Mouse (Mus musculus): ENCODE data around the gene Gsta3. TPM values are rescaled to one million over a fixed set of nuclear protein-coding genes. Genes with fewer than 3 reads are reported as not detected.

Gene Gsta3
- polyA plus RNA-seq, 1 experiment from 2014 or later, result 24.6 TPM

DNA sequence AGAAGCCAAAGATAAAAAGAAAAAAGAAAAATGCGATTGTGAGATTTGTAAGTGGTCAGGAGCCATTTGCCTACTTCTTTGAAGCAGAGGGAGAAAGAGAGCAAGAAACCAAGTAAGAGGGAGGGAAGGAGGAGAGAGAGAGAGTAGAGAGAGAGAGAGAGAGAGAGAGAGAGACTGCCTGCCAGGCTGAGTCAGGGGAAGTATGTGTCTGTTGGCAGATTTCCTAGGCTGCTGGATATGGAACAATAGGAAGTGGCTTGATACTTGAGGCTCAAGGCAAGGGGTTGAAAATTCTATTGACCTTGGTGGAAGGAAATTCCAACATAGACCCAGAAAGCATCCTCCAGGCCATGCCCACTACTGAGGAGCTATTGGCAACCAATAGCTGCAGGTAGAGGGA is 55.8 kb downstream of the Gsta3 start:
- WGBS, result 92% methylated on average over 1 of the region's 1 CpGs
- Histone ChIP-seq H3K27ac (no peak overlapping the region), H3K4me3 (replicated peaks; ENCODE audit: low read depth, low read length) (no peak overlapping the region), H3K27me3 (ENCODE audit: insufficient read depth, low read length) (no peaks in the 10 kb centered on the region), H3K36me3 (ENCODE audit: insufficient read depth, low read length) (no peaks in the 10 kb centered on the region), H3K9ac (ENCODE audit: low read depth, low read length) (no peak overlapping the region), H3K4me2 (ENCODE audit: low read length) (no peak overlapping the region), H3K9me3 (replicated peaks; ENCODE audit: low read length) (no peaks in the 10 kb centered on the region), H3K4me1 (replicated peaks; ENCODE audit: insufficient read depth, low read length) (no peaks in the 10 kb centered on the region)
- DNase-seq (ENCODE audit: low spot score) (no peak), ATAC-seq (replicated peaks; ENCODE audit: low FRiP score, low read depth) (no peak)
- TF ChIP-seq CTCF (IDR thresholded peaks at IDR 0.05; ENCODE audit: low read depth), result no peak

DNA sequence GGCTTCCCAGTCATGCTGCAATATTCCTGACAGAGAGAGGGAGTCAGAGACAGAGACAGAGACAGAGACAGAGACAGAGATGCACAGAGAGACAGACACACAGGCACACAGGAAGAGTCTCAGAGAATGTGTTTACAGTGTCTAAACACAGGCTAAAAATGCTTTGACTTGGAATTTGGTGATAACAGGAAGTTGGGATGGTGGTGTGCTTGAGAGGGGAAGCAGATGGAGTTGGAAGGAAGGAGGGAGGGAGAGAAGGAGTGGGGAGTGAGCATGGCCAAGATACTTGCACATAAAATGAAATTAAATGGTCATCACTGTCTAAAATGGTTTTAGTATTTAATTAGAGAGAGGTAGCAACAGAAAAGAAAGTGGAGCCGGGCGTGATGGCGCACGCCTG is 57.7 kb downstream of the Gsta3 start:
- 90% methylated on average over 4 of the region's 4 CpGs for WGBS
- Histone ChIP-seq H3K9ac (ENCODE audit: low read depth, low read length) (no peak overlapping the region), H3K27me3 (ENCODE audit: insufficient read depth, low read length) (no peaks in the 10 kb centered on the region), H3K27ac (no peak overlapping the region), H3K4me1 (replicated peaks; ENCODE audit: insufficient read depth, low read length) (no peaks in the 10 kb centered on the region), H3K36me3 (ENCODE audit: insufficient read depth, low read length) (no peaks in the 10 kb centered on the region), H3K4me3 (replicated peaks; ENCODE audit: low read depth, low read length) (no peak overlapping the region), H3K9me3 (replicated peaks; ENCODE audit: low read length) (no peaks in the 10 kb centered on the region), H3K4me2 (ENCODE audit: low read length) (no peak overlapping the region)
- TF ChIP-seq CTCF (IDR thresholded peaks at IDR 0.05; ENCODE audit: low read depth), result no peak
- DNase-seq (ENCODE audit: low spot score) (no peak), ATAC-seq (replicated peaks; ENCODE audit: low FRiP score, low read depth) (no peak)

DNA sequence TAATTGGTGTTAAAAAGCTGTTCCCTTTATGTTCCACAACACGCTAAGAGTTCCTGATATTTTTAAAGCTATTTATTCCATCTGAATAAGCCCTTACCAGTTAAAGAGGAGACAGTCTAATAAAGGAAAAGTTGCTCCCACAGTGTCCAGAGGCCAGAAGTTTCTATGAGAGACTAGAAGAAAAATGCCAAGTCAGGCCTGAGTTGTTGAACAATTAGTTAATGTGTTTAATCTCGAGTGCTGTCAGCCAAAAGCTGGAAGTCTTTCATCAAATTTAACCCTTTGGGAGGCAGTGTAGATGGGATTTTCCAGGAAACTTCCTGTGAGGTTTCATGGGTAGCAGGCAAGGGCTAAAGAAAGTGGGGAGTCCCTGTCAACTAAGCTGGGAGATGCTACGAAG is 59.4 kb downstream of the Gsta3 start:
- Histone ChIP-seq H3K9ac (ENCODE audit: low read depth, low read length) (no peak overlapping the region), H3K27me3 (ENCODE audit: insufficient read depth, low read length) (no peaks in the 10 kb centered on the region), H3K27ac (no peak overlapping the region), H3K4me2 (ENCODE audit: low read length) (no peak overlapping the region), H3K4me1 (replicated peaks; ENCODE audit: insufficient read depth, low read length) (no peaks in the 10 kb centered on the region), H3K36me3 (ENCODE audit: insufficient read depth, low read length) (no peaks in the 10 kb centered on the region), H3K9me3 (replicated peaks; ENCODE audit: low read length) (no peaks in the 10 kb centered on the region), H3K4me3 (replicated peaks; ENCODE audit: low read depth, low read length) (no peak overlapping the region)
- DNase-seq (ENCODE audit: low spot score) (no peak), ATAC-seq (replicated peaks; ENCODE audit: low FRiP score, low read depth) (no peak)
- WGBS, result 48% methylated on average over 3 of the region's 3 CpGs
- TF ChIP-seq CTCF (IDR thresholded peaks at IDR 0.05; ENCODE audit: low read depth), result no peak

DNA sequence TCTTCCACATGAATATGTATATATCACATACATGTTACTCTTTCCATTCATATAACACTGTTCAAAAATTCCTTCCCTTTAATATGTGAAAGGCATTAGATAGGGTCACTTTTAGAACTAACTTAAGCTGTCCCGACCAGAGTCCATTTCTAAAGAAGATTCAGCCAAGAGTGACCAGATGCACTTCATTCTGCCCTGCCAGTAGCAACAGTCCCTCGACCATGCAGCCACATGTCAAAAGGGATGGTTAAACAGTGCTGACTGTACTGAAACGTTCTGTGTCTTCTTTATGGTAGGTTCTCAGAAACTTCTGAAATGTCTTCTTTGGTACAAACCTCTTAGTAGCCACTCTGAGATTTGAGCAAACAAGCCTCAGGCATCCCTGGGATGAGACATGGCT is 61.3 kb downstream of the Gsta3 start:
- 71% methylated on average over 3 of the region's 3 CpGs for WGBS
- Histone ChIP-seq H3K4me2 (ENCODE audit: low read length) (no peak overlapping the region), H3K4me1 (replicated peaks; ENCODE audit: insufficient read depth, low read length) (no peaks in the 10 kb centered on the region), H3K36me3 (ENCODE audit: insufficient read depth, low read length) (no peaks in the 10 kb centered on the region), H3K9me3 (replicated peaks; ENCODE audit: low read length) (no peaks in the 10 kb centered on the region), H3K27me3 (ENCODE audit: insufficient read depth, low read length) (no peaks in the 10 kb centered on the region), H3K27ac (no peak overlapping the region), H3K9ac (ENCODE audit: low read depth, low read length) (no peak overlapping the region), H3K4me3 (replicated peaks; ENCODE audit: low read depth, low read length) (no peak overlapping the region)
- TF ChIP-seq CTCF (IDR thresholded peaks at IDR 0.05; ENCODE audit: low read depth), result no peak
- DNase-seq (ENCODE audit: low spot score) (no peak), ATAC-seq (replicated peaks; ENCODE audit: low FRiP score, low read depth) (no peak)

DNA sequence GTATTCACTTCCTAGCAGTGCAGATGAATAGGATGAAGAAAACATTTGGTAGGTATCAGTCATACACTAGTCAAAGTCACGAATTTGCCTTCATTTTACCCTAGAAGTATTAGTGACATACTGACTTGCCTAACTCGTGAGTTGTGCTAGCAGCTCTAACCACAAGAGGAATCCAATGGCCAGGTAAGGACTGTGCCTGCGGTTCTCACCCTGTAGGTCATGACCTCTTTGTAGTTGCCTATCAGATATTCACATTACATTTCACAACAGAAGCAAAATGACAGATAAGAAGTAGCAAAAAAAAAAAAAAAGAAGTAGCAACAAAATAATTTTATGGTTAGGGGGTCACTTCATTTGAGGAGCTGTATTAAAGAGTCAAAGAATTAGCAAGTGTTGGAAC is 63.8 kb downstream of the Gsta3 start:
- H3K36me3 ChIP-seq (ENCODE audit: insufficient read depth, low read length), result no peaks in the 10 kb centered on the region
- ATAC-seq (replicated peaks; ENCODE audit: low FRiP score, low read depth) (no peak), DNase-seq (ENCODE audit: low spot score) (no peak)
- no peak overlapping the region for H3K9ac ChIP-seq (ENCODE audit: low read depth, low read length)
- no peaks in the 10 kb centered on the region for H3K27me3 ChIP-seq (ENCODE audit: insufficient read depth, low read length)
- no peak overlapping the region for H3K27ac ChIP-seq
- no peak overlapping the region for H3K4me3 ChIP-seq (replicated peaks; ENCODE audit: low read depth, low read length)
- H3K4me1 ChIP-seq (replicated peaks; ENCODE audit: insufficient read depth, low read length), result no peaks in the 10 kb centered on the region
- no peak for TF ChIP-seq CTCF (IDR thresholded peaks at IDR 0.05; ENCODE audit: low read depth)
- H3K4me2 ChIP-seq (ENCODE audit: low read length), result no peak overlapping the region
- WGBS, result 76% methylated on average over 3 of the region's 3 CpGs
- H3K9me3 ChIP-seq (replicated peaks; ENCODE audit: low read length), result no peaks in the 10 kb centered on the region

DNA sequence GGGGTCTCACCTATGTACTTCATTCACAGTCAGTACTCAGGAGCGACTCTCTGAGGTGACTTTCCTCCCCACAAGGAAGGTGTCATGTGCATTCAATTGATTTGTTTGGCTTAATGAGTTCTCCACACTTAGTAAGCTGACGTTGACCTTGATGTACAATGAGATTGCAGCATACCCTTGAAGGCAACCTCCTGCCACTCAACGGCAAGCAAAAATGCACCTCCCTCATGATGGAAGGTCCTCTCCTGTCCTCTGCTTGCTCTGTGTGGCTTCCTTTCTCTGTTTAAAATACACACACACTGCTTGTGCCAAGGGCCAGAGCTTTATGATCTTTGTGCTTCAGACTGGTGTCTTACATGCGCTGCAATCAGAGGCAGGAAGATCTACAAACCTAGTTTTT is 64.3 kb downstream of the Gsta3 start:
- Histone ChIP-seq H3K4me3 (replicated peaks; ENCODE audit: low read depth, low read length) (no peak overlapping the region), H3K4me1 (replicated peaks; ENCODE audit: insufficient read depth, low read length) (no peaks in the 10 kb centered on the region), H3K36me3 (ENCODE audit: insufficient read depth, low read length) (no peaks in the 10 kb centered on the region), H3K27ac (no peak overlapping the region), H3K9ac (ENCODE audit: low read depth, low read length) (no peak overlapping the region), H3K4me2 (ENCODE audit: low read length) (no peak overlapping the region), H3K9me3 (replicated peaks; ENCODE audit: low read length) (no peaks in the 10 kb centered on the region), H3K27me3 (ENCODE audit: insufficient read depth, low read length) (no peaks in the 10 kb centered on the region)
- 63% methylated on average over 4 of the region's 4 CpGs for WGBS
- no peak for TF ChIP-seq CTCF (IDR thresholded peaks at IDR 0.05; ENCODE audit: low read depth)
- no peak for DNase-seq (ENCODE audit: low spot score)
- ATAC-seq (replicated peaks; ENCODE audit: low FRiP score, low read depth), result no peak

DNA sequence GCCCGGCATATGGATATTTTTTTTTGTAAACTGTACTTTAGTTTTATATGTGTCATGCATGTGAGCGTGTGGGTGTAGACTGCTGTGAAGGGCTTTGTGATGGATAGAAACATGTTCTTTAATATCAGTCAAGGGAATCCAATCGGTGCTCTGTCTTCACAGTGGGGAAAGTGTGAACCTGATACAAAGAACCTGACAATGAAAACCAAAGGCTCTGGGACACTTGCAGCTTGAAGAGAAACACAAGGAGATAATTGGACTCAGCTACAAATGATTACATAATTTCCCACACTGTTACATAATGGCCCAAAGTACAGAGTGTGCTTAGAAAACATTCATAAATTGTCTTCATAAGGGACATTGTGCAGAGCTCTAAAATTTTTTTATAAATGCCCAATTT is 65.1 kb downstream of the Gsta3 start:
- H3K27me3 ChIP-seq (ENCODE audit: insufficient read depth, low read length), result no peaks in the 10 kb centered on the region
- H3K4me3 ChIP-seq (replicated peaks; ENCODE audit: low read depth, low read length), result no peak overlapping the region
- H3K27ac ChIP-seq, result no peak overlapping the region
- no peak for TF ChIP-seq CTCF (IDR thresholded peaks at IDR 0.05; ENCODE audit: low read depth)
- no peak for DNase-seq (ENCODE audit: low spot score)
- no peak overlapping the region for H3K4me2 ChIP-seq (ENCODE audit: low read length)
- no peak overlapping the region for H3K9ac ChIP-seq (ENCODE audit: low read depth, low read length)
- no peak for ATAC-seq (replicated peaks; ENCODE audit: low FRiP score, low read depth)
- no peaks in the 10 kb centered on the region for H3K36me3 ChIP-seq (ENCODE audit: insufficient read depth, low read length)
- no peaks in the 10 kb centered on the region for H3K4me1 ChIP-seq (replicated peaks; ENCODE audit: insufficient read depth, low read length)
- WGBS, result 88% methylated on average over 3 of the region's 3 CpGs
- H3K9me3 ChIP-seq (replicated peaks; ENCODE audit: low read length), result no peaks in the 10 kb centered on the region
